Mouse (Mus musculus) retina, adult 2 months (tissue): Measurements from ENCODE around the gene Crip1.

Experiments
- DNase-seq: peaks from one replicate; pipeline ENCODE4 v3.0.0-alpha.2; 2012; ENCODE audit warnings: low read depth, low spot score

The Crip1 gene

DNA sequence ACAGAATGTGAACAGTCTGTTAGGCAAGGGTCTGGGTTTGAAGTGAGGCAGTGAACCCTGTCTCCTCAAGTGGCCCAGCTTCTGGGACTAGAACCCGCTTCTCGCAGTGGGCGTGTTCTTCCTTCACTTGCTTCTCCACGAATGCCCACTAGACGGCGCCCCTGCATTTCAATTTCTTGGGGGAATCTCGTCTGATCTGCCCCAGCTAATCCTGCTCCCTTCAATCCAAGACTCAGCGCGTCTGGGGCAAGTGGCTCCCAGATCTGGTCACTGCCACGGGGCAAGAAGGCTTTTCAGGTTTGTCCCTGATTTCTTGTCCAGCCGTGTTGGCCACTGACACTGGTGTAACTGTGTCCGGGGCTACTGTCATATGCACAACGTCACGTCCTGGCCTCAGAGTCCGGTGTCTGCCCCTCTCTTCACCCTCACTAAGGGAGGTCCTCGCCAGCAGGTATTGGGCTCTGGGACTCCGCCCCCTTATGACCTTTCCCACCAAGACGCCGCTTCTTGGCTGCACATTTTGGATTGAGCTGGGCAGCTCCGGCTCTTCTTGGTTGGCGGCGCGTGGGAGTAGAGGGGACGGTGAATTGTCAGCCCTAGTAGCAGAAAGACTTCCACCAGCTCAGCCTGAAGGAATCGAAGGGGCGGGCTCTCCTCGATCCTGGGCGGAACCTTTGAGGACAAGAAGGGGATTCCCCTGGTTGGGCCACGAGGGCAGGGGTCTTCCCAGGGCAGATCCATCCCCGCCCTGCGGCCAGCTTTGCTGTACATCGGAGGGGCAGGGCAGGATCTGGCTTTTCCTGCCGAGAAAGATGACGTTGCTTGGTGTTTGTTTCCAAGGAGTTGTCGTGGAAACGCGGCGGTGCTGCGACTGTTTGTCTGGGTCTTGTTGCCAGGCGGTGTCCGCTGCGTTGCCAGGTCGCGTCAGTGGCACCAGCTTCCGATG lies at the start of gene Crip1:
TSS of gene Crip1 (plus strand) at position 205 of the 946 bp plus-strand sequence.
- peak; percentile 58 for DNase-seq

DNA sequence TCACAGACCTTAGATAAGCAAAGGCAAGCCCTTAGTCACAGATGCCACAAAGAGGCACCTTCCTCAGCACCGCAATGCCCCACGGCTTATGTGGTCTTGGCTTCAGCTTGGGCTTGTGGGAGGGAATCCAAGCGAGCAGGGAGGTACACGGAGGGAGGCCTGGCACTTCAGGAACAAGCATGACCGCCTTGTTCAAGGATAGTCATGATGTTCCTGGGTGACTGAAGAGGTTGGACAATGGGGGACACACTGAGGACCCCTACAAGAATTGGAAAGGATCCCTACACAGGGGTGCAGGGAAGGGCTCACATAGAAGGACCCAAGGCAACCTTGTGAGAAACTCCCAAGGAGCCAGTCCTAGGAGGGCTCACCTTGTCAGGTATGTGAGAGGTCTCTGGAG lies 49.1 kb upstream of the Crip1 start:
- no peak for DNase-seq

DNA sequence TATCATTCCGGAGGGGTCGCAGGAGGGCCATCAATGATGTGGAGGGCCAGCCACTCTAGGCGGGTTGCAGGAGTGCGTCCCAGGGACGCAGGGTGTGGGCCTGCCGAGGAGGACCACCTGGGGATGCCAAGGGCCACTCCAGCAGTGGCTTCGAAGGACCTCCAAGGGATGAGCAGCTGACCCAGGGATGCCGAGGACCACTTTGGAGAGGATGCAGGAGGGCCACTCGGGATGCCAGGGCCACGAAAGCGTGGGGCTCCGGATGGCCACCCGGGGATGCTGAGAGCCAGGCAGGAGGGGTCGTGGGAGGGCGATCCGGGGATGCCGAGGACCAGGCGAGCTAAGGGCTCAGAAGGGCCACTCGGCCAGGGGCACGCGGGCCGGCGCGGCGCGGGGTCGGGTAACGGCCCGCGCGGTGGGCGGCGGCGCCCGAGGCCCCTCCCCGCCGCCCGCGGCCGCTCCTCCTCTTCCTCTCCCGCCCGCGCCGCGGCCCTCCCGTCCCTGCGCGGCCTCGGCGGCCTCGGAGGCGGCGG lies 48.3 kb upstream of the Crip1 start, which contains the start of gene Mta1:
TSS of gene Mta1 (plus strand) at position 530 of the 533 bp plus-strand sequence.
- no peak for DNase-seq

DNA sequence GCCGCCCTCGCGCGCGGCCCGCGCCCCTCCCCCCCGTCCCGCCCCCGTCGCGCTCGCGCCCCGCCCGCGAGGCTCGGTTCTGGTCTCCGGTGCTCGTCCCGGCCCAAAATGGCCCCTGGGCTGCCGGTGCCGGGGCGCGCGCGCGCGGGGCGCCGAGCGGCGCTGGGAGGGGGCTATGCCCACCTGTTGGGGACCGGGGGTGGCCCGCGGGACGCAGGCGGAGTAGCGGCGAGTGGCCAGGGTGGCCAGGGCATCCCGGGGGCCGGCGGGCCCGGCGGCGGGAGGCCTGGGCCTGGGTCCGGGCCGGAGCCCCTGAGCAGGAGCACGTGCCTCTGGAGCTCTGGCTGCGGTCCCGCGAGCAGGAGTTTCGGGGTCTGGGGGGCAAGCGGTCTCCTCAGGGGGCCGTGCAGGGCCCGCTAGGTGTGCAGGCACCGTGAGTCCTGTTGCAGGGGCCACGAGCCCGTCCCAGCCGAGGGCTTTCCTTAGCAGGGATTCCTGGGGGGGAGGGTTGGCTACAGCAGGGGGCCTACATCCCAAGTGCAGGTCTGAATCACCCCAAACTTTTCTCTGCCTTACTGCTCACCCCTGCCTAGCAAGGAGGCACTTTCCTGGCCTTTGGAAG lies 47.5 kb upstream of the Crip1 start:
- DNase-seq = no peak

DNA sequence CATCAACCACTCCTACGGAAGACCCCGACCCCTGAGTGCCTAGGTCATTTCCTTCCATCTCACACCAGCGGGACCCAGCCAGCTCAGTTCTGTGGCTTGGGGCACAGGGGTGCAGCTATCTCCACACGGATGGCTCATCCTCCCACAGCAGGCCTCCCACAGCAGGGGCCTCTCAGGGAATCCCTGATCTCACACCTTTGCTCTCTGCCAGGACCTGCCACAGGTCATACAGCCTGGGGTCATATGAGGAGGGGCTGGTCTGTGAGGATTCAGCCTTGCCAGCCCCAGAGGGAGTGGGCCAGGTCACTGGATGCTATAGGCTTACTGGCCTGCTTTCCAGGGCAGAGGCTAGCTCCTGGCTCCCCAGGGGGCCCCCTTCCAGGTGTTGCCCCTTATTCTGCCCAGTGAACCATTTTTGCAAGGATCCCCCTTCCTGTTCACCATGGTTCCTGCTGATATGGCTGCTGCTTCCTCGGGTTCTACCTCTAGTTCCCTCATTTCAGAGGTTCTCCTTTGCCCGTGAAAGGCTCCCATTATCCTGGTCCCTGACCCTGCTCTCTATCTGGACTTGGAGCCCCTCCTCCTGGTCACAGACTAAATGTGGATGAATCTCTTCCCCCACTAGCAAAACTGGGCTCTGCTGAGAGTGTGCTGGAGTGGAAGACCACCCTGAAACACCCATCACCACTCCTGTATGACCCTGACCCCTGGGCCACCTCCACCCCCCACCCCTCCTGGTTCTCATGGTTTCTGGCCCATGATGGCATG lies 46.5 kb upstream of the Crip1 start:
- no peak for DNase-seq

DNA sequence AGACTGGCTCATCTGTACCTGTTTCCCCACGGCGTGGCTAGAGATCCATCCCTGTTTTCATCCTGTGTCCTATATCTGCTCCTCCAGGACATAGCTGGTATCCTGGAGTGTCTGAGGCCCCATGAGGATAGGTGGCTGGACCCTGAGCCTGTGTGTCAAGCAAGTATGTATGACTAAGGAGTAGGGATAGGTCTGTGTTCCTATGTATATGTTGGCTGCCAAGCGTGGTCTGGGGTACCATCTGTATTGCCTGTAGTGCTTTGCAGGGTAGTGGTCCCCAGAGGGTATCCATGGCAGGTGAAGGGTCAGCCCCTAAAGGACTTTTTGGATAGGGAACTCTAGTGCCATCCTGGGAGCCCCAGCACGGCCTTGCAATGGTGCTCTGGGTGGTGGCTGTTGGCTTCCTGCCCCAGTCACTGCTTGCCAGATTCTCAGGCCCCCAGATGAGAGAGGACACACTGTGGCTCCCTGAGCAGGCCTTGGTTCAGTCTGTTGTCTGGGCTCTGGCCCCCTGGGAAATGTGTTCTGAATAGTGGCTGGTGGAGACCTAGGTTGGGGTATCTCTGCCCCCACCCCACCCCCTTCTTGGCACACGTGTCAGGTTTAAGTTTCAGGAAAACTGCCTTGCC lies 45.6 kb upstream of the Crip1 start:
- DNase-seq = no peak

DNA sequence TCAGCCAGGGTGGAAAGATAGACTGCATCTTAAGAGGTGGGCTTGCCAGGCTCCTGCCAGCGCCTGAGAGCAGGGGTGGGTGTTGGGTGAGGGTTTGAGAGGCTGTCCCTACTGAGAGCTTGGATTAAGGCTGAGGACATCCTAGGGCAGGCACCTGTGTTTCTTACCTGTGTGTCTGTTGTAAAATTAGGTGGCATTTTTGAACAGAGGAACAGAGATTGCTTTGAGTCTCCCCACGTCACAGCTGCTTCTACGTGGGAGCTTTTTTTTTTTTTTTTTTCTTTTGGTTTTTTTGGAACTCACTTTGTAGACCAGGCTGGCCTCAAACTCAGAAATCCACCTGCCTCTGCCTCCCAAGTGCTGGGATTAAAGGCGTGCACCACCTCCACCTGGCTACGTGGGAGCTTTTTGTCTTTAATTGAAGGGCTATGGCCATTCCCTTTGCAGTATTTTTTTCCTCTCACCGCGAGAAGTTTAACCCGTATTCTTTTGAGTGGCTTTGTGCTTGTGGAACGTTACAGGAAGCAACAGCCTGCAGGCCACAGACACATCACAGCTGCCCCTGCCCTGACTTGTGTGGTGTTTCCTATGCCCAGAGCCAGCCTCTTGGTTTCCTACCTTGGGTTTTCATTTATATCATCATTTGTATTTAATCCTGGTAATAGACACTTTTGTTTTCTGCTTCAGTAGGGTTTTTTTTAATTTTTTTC lies 44.7 kb upstream of the Crip1 start:
- DNase-seq = no peak

DNA sequence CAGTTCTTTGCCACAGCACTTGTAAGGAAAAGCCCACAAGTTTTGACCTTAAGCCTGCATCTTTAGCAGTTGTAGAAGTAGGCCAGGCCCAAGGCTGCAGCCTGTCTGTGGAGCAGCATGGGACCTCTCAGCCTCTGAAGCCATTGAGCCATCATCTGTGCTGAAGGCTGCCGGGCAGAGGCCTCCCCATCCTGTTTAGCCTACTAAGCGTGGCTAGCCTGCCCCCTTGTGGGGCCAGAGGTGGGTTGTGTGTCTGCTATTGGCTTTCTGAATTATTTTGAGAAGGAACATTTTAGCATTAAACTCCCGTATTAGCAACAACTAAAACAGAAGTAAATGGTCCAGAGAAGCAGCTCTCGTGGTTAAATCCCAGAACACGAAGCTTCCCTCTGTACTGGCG lies 43.7 kb upstream of the Crip1 start:
- DNase-seq = no peak

DNA sequence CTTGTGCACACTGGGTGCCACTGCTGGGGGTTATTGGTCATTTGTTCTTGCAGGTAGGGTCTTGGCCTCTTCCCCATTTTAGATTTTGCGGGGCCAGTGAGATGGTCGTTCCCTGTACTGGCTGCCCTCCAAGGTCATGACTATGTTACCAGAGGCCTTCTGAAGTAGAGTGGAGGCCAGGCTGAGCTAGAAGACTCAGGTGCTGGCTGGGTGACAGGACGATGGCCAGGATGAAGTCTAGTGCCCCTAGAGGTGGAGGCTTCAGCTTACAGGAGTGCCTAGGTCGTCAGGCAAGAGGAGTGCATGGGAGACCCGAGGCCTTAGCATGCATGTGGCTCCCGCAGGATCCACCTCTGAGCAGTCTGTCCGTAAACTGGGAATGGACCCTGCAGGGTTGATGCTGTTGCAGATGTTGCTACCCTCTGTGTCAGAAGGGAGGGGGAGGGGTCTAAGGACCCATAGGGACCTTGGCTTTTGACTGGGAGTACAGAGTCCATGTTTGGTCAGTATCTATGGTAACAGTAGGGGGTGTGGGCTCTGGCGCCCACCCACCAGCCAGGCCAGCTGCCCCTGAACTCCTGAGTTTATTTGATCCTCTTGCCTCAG lies 42.2 kb upstream of the Crip1 start:
- no peak for DNase-seq

DNA sequence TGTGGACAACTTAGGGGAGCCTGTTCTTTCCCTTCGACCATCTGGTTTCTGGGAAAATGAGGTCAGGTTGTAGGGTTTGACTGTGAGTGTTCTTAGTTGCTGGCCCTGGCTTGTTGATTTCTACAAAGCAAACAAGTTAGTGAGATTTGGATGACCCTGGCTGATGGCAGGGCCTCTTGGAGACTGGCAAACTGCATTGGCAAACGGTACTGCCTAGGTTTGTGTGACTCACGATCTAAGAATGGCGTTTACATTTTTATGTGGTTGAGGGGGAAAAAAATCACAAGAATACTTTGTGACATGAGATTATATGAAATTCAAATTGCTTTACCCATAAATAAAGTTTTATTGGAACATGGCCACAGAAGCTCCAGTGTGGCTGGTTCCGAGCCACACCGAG lies 39.7 kb upstream of the Crip1 start:
- DNase-seq = no peak

DNA sequence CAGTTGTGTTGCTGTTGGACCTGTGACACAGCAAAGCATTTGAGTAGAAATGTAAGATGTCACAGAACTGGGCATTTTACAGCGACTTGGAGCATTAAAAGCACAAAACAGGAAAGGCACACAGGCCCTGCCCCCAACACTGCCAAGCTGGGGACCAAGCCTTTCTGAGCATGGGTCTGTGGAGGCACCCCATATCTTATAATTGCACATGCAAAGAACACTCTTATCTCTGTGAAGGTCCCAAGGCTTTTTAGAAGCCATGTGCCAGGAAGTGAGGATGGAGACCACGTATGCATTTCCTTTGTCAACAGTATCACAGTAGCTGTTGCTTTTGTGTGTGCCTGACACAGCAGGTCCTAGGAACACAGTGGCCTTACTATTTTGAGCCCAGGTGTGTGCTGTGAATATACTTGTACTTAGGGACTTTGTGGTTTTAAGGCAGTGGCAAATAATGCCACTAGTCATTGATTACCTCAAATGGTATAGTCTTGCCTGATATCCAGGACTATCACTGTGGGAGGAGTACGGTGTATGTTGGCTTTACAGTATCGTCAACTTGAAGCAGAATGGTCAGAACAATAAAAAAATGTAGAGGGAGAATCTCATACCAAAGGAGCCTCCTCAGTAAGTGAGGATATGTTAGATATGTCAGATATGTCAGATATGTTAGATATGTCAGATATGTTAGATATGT lies 38.5 kb upstream of the Crip1 start:
- DNase-seq = no peak

DNA sequence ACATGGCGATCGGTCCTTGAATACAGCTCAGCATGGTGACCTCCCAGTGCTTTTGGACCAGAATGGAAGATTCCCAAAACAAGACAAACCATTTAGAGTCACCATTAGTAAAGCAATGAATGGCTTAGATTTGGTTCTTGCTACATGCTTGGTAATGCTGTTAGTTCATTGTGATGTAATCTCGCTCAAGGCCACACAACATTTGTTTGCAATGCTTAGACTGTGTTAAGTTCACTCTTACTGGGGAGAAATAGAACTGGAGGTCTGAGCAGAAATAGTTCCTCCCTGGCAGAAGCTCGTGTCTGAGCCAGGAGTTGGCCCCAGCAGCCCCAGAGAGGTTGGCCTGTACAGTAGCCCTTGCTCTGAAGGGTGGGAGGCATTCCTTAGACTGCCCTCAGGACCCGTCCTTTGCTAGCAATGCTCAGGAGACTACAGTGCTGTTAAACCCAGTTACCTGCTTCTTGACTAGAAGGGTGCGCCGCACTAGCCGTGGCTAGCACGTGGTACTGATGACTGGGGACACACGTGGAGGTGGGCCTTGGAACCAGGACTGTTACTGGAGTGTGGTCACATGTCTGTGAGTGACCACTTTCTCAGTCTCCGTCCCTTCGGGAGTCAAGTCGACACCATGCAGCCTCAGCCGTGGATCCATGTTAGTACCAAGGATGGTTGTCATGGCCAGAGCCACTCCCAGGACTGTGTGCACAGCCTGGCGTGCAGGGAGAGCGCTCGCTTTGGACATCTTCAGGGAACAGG lies 37.4 kb upstream of the Crip1 start:
- no peak for DNase-seq

DNA sequence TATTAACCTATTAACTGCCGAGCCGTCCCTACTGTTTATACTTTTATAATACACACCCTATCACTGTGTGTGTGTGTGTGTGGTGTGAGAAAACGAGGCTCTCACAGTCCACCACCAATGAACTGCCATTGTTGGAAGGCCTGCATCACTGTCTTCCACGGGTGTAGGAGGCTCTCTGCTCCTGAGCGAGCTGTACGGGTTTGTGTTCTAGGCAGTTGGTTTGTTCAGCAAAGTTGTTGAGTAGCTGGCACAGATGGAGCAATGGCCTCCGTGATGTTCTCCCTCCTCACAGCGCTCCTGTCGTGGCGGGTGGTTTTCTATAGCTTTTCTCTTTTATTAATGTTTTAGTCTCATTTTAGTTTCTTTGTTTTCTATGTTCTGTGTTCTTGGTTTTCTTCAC lies 36.3 kb upstream of the Crip1 start:
- no peak for DNase-seq

DNA sequence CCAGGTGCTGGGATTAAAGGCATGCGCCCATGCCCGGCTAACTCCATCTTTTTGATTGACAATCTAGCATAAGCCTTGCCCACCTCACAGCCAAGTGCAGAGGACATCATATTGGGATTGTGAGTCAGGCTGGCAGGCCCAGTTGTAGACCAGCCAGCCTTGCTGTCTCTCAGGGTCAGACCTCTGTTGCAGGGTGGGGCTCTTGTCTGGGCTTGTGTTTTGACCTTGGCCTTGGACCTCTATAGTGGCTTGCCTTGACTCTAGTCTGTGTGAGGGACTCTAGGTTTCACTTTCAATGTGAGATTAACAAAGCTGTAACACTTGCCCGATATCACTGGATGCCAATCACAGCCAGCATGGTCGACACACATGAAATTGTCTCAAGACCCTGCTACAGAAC lies 32.0 kb upstream of the Crip1 start:
- DNase-seq = no peak

DNA sequence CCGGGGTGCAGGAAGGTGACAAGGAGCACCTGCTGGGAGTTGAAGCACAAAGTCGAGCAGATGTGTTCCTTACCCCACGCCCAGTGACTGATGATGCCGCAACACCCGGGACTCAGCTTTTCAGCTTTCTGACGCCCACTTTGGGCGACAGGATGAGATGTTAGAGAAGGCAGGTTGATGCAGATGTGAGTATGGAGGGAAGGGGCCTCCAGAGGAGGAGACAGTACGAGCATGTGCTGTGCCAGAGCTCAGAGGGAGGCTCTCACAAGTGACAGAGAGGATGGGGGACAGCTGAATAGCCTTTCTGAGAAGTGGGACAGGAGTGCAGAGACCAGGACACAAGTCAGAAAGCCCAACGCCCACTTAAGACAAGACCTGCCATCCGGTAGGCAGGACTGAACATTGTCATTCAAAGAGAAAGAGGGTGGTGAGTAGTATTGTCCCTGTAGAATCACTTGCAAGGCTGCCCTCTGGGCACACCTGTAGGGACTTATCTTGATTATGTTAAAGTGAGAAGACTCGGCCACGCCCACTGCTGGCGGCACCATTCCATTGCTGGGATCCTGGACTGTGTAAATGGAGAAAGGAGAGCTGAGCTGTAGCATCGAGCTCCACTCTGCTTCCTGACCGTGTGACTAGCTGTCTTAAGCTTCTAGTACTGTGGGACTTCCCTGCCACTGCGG lies 31.1 kb upstream of the Crip1 start:
- DNase-seq = no peak

DNA sequence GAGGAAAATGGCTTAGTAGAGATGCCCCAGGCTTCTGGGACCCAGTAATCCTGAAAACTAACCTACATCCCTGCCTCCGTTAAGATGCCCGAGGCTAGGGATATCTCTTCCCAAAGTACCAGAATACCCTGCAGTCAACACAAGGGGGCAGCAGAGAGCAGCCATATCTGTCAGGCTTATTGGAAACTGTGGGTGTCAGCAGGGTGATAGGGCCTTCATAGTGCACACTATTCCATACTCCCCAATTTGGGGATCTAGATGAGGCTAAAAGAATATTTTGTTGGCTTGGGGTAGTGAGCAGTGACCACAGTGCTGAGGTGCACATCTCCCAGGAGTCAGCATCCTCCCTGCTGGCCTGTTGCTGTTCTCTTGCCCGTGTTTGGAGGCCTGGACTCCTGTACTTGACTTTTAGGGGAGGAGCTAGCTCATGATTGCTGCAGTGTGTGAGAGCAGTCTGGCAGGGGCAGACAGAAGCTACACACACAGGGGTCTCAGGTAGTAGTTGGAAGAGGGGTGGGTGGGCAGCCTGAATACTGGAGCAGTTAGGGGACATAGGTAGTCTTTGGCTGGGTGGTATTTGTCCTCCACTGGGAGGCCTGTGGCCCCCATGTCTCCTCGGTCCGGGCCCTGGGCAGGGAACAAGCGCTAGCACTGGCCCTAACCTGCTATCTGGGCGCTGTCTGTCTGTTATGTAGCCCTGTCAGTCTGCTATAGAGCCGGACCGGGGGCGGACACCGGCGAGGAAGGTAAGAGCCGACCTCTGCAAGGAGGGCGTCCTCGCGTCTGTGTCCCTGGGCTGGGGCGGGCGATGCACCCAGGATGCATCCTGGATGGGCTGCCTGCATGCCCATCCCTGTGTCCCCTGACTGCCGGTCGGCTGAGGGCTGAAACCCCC lies 26.4 kb upstream of the Crip1 start:
- peak; percentile 56 for DNase-seq

DNA sequence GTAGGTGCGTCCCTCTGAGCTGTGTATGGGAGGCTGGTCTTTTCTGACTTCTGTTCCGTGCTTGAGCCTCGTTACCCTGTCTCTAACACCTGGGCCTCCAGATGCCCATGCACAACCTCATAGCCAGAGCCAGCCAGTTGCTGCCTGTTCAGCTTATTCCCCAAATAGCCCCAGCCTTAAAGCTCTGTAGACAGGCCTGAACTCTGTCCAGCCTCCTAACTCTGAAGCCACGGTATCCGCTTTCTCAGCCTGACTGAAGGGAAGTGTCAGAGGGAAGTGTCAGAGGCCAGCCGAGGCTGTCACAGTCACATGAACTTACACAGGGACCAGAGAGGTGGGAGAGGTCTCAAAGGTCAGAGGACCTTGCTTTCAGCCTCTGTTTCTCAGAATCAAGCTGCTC lies 21.4 kb upstream of the Crip1 start:
- DNase-seq = no peak

DNA sequence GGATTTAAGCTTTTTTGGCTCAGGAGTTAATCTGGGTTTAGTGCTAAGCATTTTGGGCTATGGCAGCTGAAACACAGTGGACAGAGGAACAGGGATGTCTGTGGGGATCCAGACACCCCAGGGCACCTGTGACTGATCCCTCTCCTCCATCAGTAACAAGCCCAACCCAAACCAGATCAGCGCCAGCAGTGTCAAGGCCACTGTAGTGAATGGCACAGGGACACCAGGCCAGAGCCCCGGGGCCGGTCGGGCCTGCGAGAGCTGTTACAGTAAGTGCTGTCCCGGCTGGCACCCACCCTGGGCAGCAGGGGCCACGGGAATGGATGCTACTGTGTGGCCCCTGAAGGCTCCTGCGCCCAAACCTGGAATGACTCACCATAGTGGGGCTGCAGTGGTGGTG lies 15.4 kb upstream of the Crip1 start:
- no peak for DNase-seq
